Mouse (Mus musculus) kidney, adult 11 months (tissue): ENCODE data around the gene Dynll1.
"Not testable (repeated sequence)": the region's sequence is repeated elsewhere in the genome, so short reads cannot be mapped to it uniquely, and the experiment has no call there.

Source experiments
- DNase-seq: peaks from one replicate; pipeline ENCODE4 v3.0.0; 2022

The Dynll1 gene

DNA sequence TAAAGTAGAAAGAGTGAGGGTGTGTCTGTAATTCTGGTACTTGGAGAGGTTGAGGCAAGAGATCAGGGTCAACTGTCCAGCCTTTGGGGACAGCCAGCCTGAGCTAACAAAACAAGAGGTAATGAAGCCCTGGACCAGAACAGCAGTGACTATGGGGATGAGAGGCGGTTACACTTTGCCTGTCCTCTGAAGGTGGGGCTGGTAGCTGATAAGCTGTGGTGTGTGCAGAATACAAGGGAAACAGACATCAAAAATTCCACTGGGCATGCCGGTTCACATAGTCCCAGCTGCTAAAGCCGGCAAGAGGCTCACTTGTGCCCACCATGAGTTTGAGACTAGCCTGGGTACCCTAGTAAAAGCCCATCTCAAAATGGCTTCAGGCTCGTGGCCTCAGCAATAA, 11.6 kb upstream of the Dynll1 start:
- no peak for DNase-seq

- DNase-seq: not testable (repeated sequence)
Measured at GRCm38 (mm10) chr5:115302190-115302589, 1.4 kb upstream of the Dynll1 start.

GRCm38 (mm10) chr5:115301615-115302014, 816 bp upstream of the Dynll1 start:
- DNase-seq: peak; percentile 27

DNA sequence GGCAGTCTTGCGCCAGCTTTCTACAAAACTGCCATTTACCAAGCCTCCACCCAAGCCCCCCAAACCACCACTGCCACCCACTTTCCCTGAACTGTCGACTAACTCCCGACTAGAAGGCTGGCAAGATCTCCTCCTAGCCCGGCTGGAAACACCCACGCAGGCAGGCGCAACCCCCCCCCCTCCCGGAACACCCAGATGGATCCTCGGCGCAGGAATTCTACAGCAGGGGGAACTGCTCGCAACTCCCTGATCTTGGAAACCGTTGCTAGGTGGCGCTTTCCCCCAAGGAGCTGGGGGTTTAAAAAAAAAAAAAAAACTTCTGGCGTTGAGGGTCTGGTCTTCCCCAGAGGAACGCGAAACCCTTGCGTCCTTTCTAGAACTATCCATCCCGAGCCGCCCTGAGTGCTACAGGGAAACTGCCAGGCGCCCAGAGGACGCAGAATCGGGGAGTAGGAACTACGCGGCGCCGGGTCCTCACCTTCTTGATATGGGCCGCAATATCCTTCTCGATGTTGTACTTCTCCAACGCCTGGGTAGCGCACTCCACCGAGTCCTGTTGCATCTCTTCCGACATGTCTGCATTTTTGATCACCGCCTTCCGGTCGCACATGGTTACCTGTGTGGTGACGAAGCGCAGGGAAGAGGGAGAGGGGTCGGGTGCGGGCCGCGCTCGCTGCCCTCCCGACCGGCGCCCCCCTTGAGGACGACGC, 609 bp downstream of the Dynll1 start:
- DNase-seq: peak; percentile 55

GRCm38 (mm10) chr5:115296347-115296746, 4.5 kb downstream of the Dynll1 start:
- DNase-seq: no peak

DNA sequence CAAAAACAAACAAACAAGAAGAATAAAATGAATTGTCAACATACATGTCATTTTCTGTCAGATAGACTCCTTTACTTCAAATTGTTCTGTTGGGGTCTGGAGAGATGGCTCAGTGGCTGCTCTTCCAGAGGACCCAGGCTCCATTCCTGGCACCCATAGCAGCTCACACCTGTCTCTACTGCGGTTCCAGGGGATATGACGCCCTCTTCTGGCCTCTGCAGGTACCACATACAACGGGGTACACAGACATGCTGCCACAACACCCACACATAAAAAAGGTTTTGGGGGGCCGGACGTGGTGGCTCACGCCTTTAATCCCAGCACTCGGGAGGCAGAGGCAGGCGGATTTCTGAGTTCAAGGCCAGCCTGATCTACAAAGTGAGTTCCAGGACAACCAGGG, 6.6 kb downstream of the Dynll1 start:
- DNase-seq: no peak

GRCm38 (mm10) chr5:115284735-115285134, 16.1 kb downstream of the Dynll1 start:
- DNase-seq: no peak

GRCm38 (mm10) chr5:115280050-115280687, 20.6 kb downstream of the Dynll1 start:
- no peak for DNase-seq

DNA sequence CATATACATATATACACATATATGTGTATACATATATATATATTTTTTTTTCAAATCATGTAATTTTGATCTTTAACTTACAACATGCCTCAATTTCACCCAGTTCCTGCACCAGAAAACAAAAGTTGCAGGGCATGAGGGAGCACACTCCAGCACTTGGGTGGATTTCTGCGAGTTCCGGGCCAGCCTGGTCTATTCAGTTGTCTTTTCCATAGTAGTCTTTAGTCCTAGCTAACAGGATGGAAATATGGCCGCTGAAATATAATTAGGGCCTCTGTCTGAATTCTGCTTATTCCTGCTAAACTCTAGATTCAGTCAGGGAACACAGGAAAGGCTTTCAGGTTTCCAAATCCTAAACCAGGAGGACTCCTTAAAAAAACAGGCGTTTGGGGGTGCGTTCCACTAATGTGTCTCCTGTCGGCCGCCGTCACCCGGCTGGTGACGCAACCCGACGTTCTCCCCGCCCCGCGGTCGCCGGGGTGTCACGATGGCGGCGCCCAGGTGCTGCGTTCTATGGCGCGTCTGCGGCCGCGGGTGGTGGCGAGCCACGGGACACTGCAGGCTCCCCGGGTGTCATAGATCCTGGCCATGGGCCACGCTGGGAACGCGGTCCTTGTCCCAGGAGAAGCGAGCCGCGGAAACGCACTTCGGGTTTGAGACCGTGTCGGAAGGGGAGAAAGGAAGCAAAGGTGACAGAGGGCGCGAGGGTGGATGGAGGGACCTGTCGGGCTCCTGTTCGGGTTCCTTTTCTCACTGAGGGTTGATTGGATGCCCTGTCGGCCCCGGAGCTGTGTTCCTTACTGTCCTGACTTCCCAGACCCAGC, 21.4 kb downstream of the Dynll1 start, which contains the start of gene Coq5:
Gene Coq5, plus strand, starts transcription at position 441 of the 824 bp plus-strand sequence.
- DNase-seq: peak; percentile 76

GRCm38 (mm10) chr5:115278785-115279184, 22.0 kb downstream of the Dynll1 start:
- DNase-seq: no peak

GRCm38 (mm10) chr5:115278053-115278452, 22.7 kb downstream of the Dynll1 start:
- no peak for DNase-seq

GRCm38 (mm10) chr5:115275998-115276397, 24.8 kb downstream of the Dynll1 start:
- no peak for DNase-seq

DNA sequence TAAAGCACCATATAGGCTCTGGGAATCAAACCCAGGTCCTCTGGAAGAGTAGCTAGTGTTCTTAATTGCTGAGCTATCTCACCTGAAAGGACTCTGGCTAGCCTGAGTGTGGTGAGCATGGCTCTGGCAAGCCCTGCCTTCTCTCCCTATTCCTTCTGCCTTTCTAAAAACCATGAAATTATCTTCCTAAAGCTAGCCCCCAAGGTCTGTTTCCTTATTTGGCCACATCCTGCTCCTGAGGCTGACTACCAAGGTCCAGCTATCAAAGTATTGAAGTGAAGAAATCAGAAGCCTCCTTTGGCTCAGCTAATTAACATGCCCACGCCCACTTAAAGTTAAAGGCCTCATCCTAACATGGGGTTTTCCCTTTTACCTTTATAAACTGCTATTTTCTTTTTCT, 26.0 kb downstream of the Dynll1 start:
- DNase-seq: no peak

GRCm38 (mm10) chr5:115274353-115274752, 26.4 kb downstream of the Dynll1 start:
- no peak for DNase-seq

GRCm38 (mm10) chr5:115273549-115274135, 27.2 kb downstream of the Dynll1 start:
- no peak for DNase-seq

- DNase-seq: peak; percentile 97
Measured at GRCm38 (mm10) chr5:115272812-115273548, 27.8 kb downstream of the Dynll1 start, which contains the start of gene Rnf10. Rnf10 (minus strand) TSS chr5:115272898.

- DNase-seq: no peak
Measured at GRCm38 (mm10) chr5:115271931-115272811, 28.6 kb downstream of the Dynll1 start.

DNA sequence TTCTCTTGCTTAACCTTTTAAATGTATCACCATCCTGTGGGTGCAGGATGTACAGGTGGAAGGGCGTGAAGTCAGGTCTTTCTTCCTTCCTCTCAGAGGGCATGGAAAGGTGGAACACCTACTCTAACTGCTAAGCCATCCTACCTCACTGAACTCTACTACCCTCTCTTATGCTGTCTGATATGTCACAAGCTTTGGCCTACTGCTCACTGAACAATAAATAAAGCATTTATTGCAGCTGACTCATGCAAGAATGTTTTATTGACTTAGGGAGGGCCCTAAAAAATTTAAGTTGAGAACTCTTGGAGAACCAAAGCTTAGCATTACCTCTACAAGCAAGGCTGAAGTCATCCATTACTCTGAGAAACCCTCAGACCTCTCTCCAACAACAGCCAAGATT, 30.8 kb downstream of the Dynll1 start:
- no peak for DNase-seq

DNA sequence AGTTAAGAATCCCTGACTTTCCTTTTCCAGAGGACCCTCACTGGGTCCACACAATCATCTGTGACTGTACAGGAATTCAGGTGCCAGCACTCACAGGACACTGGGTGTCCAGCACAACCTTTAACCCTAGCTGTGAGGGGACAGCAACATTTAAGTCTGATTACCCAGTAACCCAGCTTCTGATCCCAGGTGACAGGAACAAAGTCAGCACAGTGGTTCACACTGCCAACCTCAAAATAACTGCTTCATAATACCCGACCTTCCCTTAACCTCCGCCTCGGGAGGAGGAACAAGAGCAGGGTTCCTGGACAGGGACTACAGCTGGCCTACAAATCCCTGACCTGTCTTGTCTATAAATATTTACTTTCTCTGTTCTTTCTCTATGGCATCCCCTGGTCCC, 32.5 kb downstream of the Dynll1 start:
- peak; percentile 49 for DNase-seq

DNA sequence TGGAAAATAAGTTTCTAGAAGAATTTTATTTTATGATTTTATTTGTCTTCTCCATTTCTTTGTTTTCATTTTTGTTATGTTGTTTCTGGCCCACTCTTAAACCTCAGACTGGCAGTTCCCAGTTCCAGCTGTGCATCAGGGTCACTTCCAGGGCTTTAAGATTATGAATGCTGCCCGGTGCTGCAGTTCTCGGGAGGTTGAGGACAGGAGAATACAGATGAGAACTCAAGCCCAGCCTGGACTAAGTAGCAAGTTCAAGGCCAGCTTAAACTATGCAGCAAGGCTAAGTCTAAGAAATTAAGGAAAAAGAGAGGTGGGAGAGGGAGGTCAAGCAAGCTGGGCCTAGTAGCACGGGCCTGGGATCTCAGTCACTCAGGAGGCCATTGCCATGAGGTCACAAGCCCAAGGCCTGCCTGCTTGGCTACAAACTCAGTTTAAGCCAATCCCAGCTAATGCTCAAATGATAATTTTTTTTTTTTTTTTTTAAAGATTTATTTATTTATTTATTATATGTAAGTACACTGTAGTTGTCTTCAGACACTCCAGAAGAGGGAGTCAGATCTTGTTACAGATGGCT, 33.2 kb downstream of the Dynll1 start:
- no peak for DNase-seq
